ENCODE assay signal across 8 mouse cellular contexts in genomic region chr11:116130488-116131205, GRCm38 (mm10). TPM values are rescaled to one million over a fixed set of nuclear protein-coding genes. Genes with fewer than 3 reads are reported as not detected.
DNase-seq lines count a peak whose midpoint lies in the region; ATAC-seq and TF ChIP-seq lines count a peak whose summit lies in the region.

Gene Trim65 (minus strand): TSS chr11:116131128.

- H3K4me1 ChIP-seq in ES-Bruce4 (ENCODE audit: control insufficient read depth, insufficient read depth, low read length) = peaks cover 3% of the 10 kb centered on the region
- H3K4me1 ChIP-seq in forebrain, embryonic 14.5 days (ENCODE audit: control insufficient read depth, insufficient read depth, low read length) = peaks cover 2% of the 10 kb centered on the region; the same call in 1 of the 2 replicates
- H3K4me1 ChIP-seq in liver, postnatal 0 days (ENCODE audit: insufficient read depth) = peaks cover 26% of the 10 kb centered on the region
- peaks cover 41% of the 10 kb centered on the region for H3K4me1 ChIP-seq in neural tube, embryonic 13.5 days (replicated peaks)

- peak; percentile 61; the same call in 1 of the 2 replicates for TF ChIP-seq EP300 in ES-Bruce4 (IDR thresholded peaks at IDR 0.05; ENCODE audit: insufficient read depth, low read depth, low read length)
- TF ChIP-seq EP300 in liver, postnatal 0 days (IDR thresholded peaks at IDR 0.05; ENCODE audit: low read depth) = no peak

- peak; percentile 80 for DNase-seq in cerebellum, adult 11 months
- peak; percentile 93 for DNase-seq in forebrain, embryonic 14.5 days (ENCODE audit: low spot score)
- peak; percentile 91 to 93 for DNase-seq in heart, postnatal 14 days
- DNase-seq in layer of hippocampus, adult 11-12 months (ENCODE audit: low spot score) = peak; percentile 90
- peak; percentile 90 for DNase-seq in liver, postnatal 0 days
- peak; percentile 77 for DNase-seq in telencephalon, adult 2 months (ENCODE audit: low read depth, low spot score)

- H3K36me3 ChIP-seq in ES-Bruce4 (ENCODE audit: control insufficient read depth, insufficient read depth, low read length, poor library complexity, severe bottlenecking) = peaks cover 11% of the 10 kb centered on the region
- peaks cover 37% of the 10 kb centered on the region for H3K36me3 ChIP-seq in forebrain, embryonic 14.5 days (ENCODE audit: control insufficient read depth, insufficient read depth, low read length)
- H3K36me3 ChIP-seq in liver, postnatal 0 days (replicated peaks; ENCODE audit: insufficient read depth, low read length) = peaks cover 20% of the 10 kb centered on the region
- H3K36me3 ChIP-seq in neural tube, embryonic 13.5 days = peaks cover 48% of the 10 kb centered on the region

- no peak within 1 kb of the TSS for H3K27ac ChIP-seq in ES-Bruce4 (ENCODE audit: insufficient read depth, low read length)
- H3K27ac ChIP-seq in forebrain, embryonic 14.5 days (ENCODE audit: low read depth, low read length) = peak within 1 kb of the TSS; percentile 89
- peak within 1 kb of the TSS; percentile 92 for H3K27ac ChIP-seq in liver, postnatal 0 days (ENCODE audit: low read depth)
- H3K27ac ChIP-seq in neural tube, embryonic 13.5 days (replicated peaks) = peak within 1 kb of the TSS; percentile 91

- no peaks in the 10 kb centered on the region for H3K27me3 ChIP-seq in ES-Bruce4 (ENCODE audit: control insufficient read depth, insufficient read depth, low read length, poor library complexity, severe bottlenecking)
- no peaks in the 10 kb centered on the region for H3K27me3 ChIP-seq in forebrain, embryonic 14.5 days (replicated peaks; ENCODE audit: control insufficient read depth, insufficient read depth, low read length)
- no peaks in the 10 kb centered on the region for H3K27me3 ChIP-seq in liver, postnatal 0 days (ENCODE audit: insufficient read depth, low read length)
- H3K27me3 ChIP-seq in neural tube, embryonic 13.5 days = no peaks in the 10 kb centered on the region

- peak; percentile 65 for TF ChIP-seq CTCF in ES-Bruce4 (IDR thresholded peaks at IDR 0.05; ENCODE audit: low read depth, low read length)
- peak; percentile 100 for TF ChIP-seq CTCF in liver, postnatal 0 days (IDR thresholded peaks at IDR 0.05; ENCODE audit: low read depth)

- peak; percentile 91 for ATAC-seq in forebrain, embryonic 14.5 days
- ATAC-seq in liver, postnatal 0 days = peak; percentile 88
- peak; percentile 89 for ATAC-seq in neural tube, embryonic 13.5 days (ENCODE audit: low read depth)

- no peak for TF ChIP-seq POLR2A in ES-Bruce4 (IDR thresholded peaks at IDR 0.05; ENCODE audit: insufficient read depth, low read length)

- intact Hi-C loops in heart, postnatal 14 days (cut with DNase I) = loop anchor here (2.0 to 10.0 kb wide), 3 partner anchors 100 to 334 kb away; partner anchors contain the start of genes Qrich2 and Unk

- no peaks in the 10 kb centered on the region for H3K9me3 ChIP-seq in ES-Bruce4 (replicated peaks; ENCODE audit: control insufficient read depth, insufficient read depth, low read length, poor library complexity, severe bottlenecking)
- H3K9me3 ChIP-seq in forebrain, embryonic 14.5 days (replicated peaks; ENCODE audit: control insufficient read depth, low read length) = no peaks in the 10 kb centered on the region
- no peaks in the 10 kb centered on the region for H3K9me3 ChIP-seq in liver, postnatal 0 days (ENCODE audit: low read length)
- H3K9me3 ChIP-seq in neural tube, embryonic 13.5 days = no peaks in the 10 kb centered on the region

- H3K9ac ChIP-seq in ES-Bruce4 (ENCODE audit: low read depth, poor library complexity, severe bottlenecking) = peak within 1 kb of the TSS; percentile 33
- peak within 1 kb of the TSS; percentile 72 for H3K9ac ChIP-seq in forebrain, embryonic 14.5 days (ENCODE audit: low read length)
- H3K9ac ChIP-seq in liver, postnatal 0 days (replicated peaks) = peak within 1 kb of the TSS; percentile 77
- H3K9ac ChIP-seq in neural tube, embryonic 13.5 days = peak within 1 kb of the TSS; percentile 81

- H3K4me2 ChIP-seq in forebrain, embryonic 14.5 days (ENCODE audit: low read length) = peak within 1 kb of the TSS; percentile 78
- H3K4me2 ChIP-seq in liver, postnatal 0 days (ENCODE audit: low read depth, low read length) = peak within 1 kb of the TSS; percentile 84
- H3K4me2 ChIP-seq in neural tube, embryonic 13.5 days = peak within 1 kb of the TSS; percentile 61

- under 1% methylated on average over 69 of the region's 69 CpGs for WGBS in forebrain, embryonic 14.5 days
- under 1% methylated on average over 63 of the region's 69 CpGs for WGBS in liver, postnatal 0 days (ENCODE audit: insufficient replicate concordance)
- 1% methylated on average over 68 of the region's 69 CpGs for WGBS in neural tube, embryonic 13.5 days

- H3K4me3 ChIP-seq in ES-Bruce4 (ENCODE audit: low read depth, low read length) = peak within 1 kb of the TSS; percentile 55
- H3K4me3 ChIP-seq in forebrain, embryonic 14.5 days (ENCODE audit: low read depth, low read length) = peak within 1 kb of the TSS; percentile 49
- H3K4me3 ChIP-seq in liver, postnatal 0 days (ENCODE audit: low read depth, low read length) = peak within 1 kb of the TSS; percentile 71
- H3K4me3 ChIP-seq in neural tube, embryonic 13.5 days = peak within 1 kb of the TSS; percentile 50

RNA-seq across cellular contexts. Expression of gene Trim65, which starts in this region (rescaled TPM):
- polyA plus RNA-seq in ES-Bruce4 (2011; ENCODE audit: insufficient read depth, insufficient read length, low read depth, missing spikeins) = 0.78 and 1.2 TPM in 2 replicates
- 0.97 and 1.1 TPM in 2 replicates for polyA plus RNA-seq in forebrain, embryonic 14.5 days (2014; fragmentation: Nextera tagmentation; extraction: Ambion mirVana)
- 1 to 10 TPM; 7.3 to 8.2 TPM for total RNA-seq in heart, postnatal 14 days (2021)
- polyA plus RNA-seq in liver, postnatal 0 days (2015; fragmentation: Nextera tagmentation; extraction: Ambion mirVana) = 1.1 and 1.2 TPM in 2 replicates
- 2.7 and 3.7 TPM in 2 replicates for polyA plus RNA-seq in neural tube, embryonic 13.5 days (2015; fragmentation: Nextera tagmentation; extraction: Ambion mirVana)
